Mouse (Mus musculus): ENCODE data around the gene Hoxc8. TPM values are rescaled to one million over a fixed set of nuclear protein-coding genes. Genes with fewer than 3 reads are reported as not detected.
A peak's percentile ranks its signal among the peaks of the same experiment; 100 is the strongest.

The Hoxc8 gene
- total RNA-seq, 1 experiment from 2014 or later = 20.1 TPM

DNA sequence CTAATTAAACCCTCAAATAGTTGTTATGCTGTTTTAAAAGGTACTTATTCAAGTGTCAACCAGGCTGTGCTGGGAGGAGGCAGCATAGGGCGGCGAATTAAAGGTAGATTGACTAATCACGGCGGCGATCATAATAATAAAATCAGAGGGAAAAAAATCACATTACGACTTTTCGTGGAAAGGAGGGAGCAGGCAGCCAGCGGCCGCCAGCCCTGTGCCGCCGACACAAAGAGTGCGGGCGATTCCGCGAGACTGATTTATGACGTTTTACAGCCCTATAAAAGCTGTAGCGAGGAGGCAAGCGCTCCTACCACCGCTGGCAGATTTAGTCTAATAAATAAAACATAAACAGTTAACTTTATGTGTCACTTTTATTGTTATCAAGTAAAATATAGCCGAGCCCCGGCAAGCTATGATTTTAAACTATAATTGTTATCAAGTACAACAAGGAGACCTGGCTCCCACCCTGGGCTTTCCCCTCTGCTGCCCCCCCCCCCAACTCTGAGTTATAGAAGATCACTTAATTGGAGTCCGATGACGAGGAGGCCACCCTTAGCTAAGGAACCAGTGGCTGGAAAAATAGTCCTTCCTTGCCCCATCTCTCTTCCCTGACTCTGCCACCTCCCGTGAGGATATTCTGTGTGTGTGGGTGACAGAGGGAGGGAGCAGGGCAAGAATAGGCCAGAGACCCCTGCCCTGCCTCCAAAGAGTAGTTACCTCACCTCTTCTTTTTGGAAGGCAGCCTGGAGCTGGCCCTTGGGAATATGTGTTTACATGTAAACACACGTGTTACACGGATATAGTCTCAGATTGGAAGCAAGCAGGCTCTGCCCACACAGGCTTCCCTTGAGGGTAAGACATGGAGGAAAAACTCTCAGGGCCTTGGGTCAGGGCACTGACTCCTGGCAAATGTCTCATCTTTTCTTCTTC, 42.5 kb downstream of the Hoxc8 start:
- peak; percentile 31 for DNase-seq

- DNase-seq = peak; percentile 79
Observed at GRCm38 (mm10) chr15:103034043-103034806, 43.8 kb downstream of the Hoxc8 start.

DNA sequence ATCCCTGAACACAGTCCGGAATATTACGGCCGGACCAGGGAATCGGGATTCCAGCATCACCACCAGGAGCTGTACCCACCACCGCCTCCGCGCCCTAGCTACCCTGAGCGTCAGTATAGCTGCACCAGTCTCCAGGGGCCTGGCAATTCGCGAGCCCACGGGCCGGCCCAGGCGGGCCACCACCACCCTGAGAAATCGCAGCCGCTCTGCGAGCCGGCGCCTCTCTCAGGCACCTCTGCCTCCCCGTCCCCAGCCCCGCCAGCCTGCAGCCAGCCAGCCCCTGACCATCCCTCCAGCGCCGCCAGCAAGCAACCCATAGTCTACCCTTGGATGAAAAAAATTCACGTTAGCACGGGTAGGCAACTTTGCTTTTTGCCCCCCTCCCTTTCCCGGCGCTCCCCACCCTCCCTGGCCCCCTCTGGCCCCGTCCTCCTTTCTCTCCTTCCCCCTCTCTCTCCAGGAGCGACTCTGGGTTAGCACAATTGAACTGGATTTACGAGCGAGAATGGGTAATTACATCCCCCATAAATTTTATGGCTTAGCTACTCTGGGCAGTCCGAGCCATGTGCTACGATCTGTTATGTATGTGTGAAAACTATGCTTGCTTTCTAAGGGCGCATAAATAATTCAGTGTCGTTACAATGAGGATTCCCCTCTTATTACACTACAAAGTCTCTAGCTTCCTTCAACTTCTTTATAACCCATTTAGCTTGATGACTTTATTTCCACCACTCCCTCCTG, 44.6 kb downstream of the Hoxc8 start:
- peak; percentile 51 for DNase-seq

DNA sequence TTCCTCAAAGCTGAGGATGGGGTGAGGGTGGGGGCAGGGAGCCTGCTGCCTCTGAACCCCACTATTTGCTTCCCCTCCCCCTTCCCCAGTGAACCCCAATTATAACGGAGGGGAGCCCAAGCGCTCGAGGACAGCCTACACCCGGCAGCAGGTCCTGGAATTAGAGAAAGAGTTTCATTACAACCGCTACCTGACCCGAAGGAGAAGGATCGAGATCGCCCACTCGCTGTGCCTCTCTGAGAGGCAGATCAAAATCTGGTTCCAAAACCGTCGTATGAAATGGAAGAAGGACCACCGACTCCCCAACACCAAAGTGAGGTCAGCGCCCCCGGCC, 45.1 kb downstream of the Hoxc8 start:
- DNase-seq = no peak

- no peak for DNase-seq
Observed at GRCm38 (mm10) chr15:103037579-103037978, 47.2 kb downstream of the Hoxc8 start.

DNA sequence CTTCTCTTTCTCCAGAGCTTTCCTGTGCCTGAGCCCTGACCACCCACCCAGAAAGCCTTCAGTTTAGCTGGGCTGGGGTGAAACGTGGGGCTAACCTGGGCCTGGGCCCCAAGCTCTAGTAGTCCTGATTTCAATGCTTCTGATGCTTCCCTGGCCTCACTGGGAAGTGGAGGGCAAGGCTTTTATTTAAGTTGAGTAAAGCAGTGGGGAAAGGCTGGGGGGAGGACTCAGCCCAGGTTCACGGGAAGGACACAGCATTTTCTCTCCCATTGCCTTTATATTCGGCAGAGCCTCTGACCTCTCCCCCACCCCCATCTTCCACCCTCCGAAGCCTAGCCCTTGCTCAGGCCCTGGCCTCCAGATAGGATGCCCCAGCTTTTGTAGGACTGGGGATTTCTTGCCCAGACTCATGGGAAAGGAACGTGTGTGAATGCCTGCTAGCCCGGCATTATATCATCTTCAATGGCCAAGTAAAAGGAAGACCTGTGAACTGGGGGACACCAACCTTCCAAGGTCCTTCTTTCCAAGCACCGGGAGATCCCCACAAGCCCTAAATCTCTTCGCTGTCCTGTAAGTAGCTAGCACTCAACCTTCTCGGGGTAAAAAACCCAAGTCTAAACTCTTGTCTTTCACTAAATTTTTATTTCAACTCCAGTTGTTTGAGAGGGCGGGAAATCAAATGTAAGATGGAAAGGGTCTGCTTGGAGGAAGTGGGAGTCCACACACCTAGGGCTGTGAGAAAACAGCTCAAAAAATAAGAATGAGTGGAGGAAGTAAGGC, 48.5 kb downstream of the Hoxc8 start:
- DNase-seq = no peak

- DNase-seq = no peak
Observed at GRCm38 (mm10) chr15:103039609-103040008, 49.2 kb downstream of the Hoxc8 start.

- DNase-seq = no peak
Observed at GRCm38 (mm10) chr15:103040601-103041000, 50.2 kb downstream of the Hoxc8 start.

GRCm38 (mm10) chr15:103041613-103042012, 51.2 kb downstream of the Hoxc8 start:
- no peak for DNase-seq

- no peak for DNase-seq
Observed at GRCm38 (mm10) chr15:103042209-103042608, 51.8 kb downstream of the Hoxc8 start.

Small RNA genes lying within 50 kb of the gene (microRNA-seq; reads per million reads assigned to microRNA genes)
- gene Mir196a-2 (216 to 276 reads per million in 2 experiments), gene Mir615 (988 to 1,832 reads per million in 2 experiments)

Other genes starting within 250 kb of the Hoxc8 start
- not detected in 2 replicates for gene Hoxc13, start 69.5 kb upstream of the Hoxc8 start, total RNA-seq (2021)
- gene Hoxc12, start 53.9 kb upstream of the Hoxc8 start, total RNA-seq (2021) = not detected in 2 replicates
- gene Hoxc11, start 36.2 kb upstream of the Hoxc8 start, total RNA-seq (2021) = not detected in 2 replicates
- gene Hoxc10, start 23.8 kb upstream of the Hoxc8 start, total RNA-seq (2021) = 0.19 and 1.1 TPM in 2 replicates
- 6.9 and 7.4 TPM in 2 replicates for gene Hoxc5, start 23.2 kb upstream of the Hoxc8 start, total RNA-seq (2021)
- 1.8 and 2.1 TPM in 2 replicates for gene Hoxc9, start 14.2 kb upstream of the Hoxc8 start, total RNA-seq (2021)
- gene Hoxc6, start 7.7 kb downstream of the Hoxc8 start, total RNA-seq (2021) = 37.4 and 43.2 TPM in 2 replicates
- gene Hoxc4, start 28.3 kb downstream of the Hoxc8 start, total RNA-seq (2021) = 6.8 and 7.7 TPM in 2 replicates
- gene Smug1, start 176.5 kb downstream of the Hoxc8 start, total RNA-seq (2021) = 10.9 and 17.6 TPM in 2 replicates
- gene Cbx5, start 249.2 kb downstream of the Hoxc8 start, total RNA-seq (2021) = 73.0 and 73.8 TPM in 2 replicates
- 273 and 322 TPM in 2 replicates for gene Hnrnpa1, start 249.8 kb downstream of the Hoxc8 start, total RNA-seq (2021)